Mouse (Mus musculus) spleen, adult 12 weeks (tissue): ENCODE measurements around the gene Lhfp.
A peak's percentile ranks its signal among the peaks of the same experiment; 100 is the strongest.

ENCODE experiments used
- DNase-seq: peaks from one replicate; pipeline ENCODE4 v3.0.0; 2022; ENCODE audit warnings: low spot score

The Lhfp gene

DNA sequence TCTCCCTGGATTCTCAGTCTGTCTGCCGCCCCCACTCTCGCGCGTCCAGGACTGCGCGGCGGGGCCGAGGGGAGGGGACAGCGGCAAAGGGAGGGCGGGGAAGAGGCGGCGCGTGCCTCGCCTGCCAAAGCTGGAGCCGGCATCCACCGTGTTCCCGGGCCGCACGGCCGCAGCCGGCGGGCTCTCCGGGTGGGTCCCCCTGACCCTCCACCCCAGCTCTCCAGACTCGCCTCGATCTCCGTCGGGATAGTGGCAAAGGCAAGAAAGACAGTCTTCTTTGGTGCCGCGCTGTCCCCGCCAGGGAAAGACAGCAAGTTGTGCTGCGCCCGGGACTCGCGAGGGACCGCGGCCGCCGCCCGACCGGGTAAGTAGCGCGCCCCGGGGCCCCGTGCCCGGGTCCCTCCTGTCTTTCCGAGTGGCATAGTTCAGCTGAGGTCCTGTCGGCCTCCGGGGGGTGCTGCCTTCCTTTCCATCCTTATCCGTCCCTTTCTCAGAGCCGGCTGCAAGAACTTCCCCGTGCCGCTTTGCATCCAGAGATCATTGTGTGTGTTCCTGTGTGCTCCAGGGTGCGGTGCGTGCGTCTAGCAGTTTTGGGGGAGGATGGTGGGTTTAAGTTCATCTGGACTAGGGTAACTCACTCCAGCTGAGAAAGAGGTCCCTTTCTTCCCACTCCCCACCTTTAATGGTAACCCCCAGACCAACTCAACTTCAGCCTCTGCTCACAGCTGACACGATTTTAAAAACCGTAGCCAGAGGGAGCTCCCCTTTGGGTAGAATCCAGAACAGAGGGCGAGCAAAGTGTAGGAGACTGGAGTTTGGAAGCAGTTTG lies at the start of gene Lhfp:
Gene Lhfp, plus strand, starts transcription at position 118 of the 829 bp plus-strand sequence.
- DNase-seq: no peak

DNA sequence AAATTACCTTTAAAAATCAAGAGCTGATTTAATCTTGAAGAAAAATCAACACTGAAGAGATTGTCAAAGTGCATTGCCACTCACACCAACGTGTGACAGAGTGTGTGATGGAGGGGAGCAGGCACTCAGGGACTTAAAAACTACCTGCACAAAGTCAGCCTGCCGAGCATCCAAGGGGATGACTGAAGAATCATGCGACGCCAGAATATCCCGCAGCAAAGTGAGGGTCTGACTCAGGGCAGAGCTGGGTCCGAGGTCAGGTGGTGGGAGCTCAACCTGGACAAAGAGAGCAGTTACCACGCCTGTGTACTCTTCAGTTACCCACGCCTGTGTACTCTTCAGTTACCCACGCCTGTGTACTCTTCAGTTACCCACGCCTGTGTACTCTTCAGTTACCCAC lies 48.0 kb upstream of the Lhfp start:
- DNase-seq: no peak

DNA sequence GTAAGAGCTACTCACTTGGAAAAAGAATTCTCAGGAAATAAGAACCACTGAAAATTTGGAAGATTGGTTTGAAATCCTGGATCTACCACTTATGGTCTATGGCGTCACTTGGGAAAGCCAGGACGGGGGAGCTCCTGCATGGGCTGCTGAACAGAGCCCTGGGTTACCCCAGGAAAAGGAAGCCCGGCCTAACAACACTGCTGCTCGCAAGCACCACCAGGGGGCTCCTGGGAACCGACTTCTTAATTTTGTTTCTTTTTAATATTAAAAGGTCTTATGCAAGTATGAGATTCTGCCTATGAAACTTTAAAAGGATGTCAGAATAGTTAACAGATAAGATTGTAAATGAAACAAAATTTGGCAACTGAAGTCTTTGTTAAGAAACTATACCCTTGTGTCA lies 46.7 kb upstream of the Lhfp start:
- no peak for DNase-seq

DNA sequence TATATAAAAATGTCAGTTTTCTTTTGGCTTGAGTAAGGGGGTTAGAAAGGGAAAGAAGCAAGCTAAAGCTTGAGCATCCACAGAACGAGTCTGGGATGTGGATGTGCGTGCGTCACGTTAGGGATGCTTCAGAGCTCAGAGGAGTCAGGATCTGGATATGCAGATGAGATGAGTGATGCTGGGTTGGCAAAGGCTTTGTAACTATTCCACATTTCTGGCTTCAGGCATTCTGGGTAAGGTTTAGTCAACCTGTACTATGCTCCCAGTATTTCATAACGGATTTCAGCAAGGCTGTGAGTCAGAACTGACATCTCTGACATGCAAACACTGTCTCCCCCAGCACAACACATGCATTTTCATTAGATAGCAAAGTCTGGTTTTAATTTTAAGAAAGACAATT lies 44.7 kb upstream of the Lhfp start:
- DNase-seq: no peak

DNA sequence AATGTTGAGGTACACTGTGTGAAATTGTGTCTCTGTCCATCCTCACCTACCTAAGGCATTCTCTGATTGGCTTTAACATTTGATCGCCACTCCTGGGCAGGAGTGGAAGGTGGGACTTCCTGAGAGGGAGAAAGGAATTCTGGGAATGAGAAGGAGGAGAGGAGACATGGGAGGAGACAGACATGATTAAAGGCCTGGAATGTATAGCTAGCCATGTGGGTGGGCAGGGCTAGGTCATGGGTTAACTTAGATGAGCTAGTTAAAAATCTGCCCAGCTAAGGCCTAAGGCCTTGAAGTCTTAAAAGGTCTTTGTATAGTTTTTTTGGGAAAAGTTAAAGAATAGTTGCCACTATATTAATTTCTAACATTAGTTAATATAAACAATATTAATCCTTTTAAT lies 43.9 kb upstream of the Lhfp start:
- DNase-seq: no peak

DNA sequence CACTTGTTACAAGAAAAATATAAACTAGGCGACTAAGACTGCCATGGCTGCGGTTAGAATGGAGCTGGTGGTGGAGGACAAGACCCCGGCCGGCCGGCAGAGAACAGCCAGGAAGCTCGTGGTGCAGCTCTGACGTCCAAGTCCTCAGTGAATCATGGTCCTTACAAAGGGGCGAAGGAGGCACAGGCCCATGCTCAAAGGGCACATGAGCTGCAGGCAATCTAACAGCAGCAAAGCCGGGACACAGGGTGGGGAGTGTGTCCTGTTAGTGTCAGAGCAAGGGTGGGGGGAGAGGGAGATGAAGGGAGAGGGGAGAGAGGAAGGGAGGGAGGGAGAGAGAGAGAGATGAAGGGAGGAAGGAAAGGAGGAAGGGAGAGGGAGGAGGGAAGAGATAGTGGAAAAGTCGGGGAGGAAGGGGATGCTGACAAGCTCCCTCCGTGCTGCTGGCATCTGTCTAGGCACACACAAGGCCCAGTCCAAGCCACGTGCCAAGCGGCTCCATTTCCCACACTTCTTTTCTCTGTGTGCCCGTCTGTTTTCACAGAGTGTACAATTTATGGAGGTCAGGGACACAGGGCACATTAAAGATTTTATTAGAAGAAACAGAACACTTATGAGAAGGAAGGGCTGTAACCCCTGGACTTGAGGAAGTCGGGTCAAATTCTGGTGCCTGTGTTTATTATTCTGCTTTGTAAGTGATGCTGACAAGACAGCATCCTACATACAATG lies 42.1 kb upstream of the Lhfp start:
- no peak for DNase-seq

DNA sequence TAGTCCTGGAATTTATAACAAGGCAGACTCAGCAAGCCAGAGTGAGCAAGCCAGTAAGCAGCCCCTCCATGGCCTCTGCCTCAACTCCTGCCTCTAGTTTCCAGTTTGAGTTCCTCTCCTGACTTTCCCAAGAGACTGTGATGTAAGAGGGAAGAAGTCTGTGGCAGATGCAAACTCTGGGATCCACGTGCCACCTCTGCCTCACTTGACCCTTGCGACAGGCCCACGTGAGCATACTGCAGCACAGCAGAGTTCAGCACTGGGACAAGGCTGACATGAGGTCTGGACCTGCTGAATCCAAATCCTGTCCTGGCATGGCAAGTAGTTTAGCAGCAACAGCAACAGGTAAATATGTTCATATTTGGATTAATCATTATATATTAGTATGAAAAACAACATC lies 41.3 kb upstream of the Lhfp start:
- no peak for DNase-seq

DNA sequence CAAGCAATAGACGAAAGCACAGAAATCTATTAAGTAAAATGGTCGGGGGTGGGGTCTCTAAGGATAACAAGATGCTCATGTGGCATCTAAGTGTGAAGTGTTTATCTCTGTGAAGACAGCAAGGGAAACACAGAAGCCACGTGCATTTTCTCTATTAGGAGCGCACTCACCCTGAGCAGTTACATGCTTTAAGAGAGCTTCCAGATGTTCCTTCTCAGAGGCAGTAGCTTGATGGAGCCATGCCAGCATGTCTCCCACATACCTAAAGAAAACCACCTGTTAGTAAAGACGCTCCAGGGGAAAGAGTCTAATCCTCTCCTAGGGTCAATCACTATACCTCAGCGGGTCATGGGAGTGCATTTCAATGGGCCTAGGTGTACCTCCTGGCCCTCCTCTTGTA lies 39.3 kb upstream of the Lhfp start:
- no peak for DNase-seq

DNA sequence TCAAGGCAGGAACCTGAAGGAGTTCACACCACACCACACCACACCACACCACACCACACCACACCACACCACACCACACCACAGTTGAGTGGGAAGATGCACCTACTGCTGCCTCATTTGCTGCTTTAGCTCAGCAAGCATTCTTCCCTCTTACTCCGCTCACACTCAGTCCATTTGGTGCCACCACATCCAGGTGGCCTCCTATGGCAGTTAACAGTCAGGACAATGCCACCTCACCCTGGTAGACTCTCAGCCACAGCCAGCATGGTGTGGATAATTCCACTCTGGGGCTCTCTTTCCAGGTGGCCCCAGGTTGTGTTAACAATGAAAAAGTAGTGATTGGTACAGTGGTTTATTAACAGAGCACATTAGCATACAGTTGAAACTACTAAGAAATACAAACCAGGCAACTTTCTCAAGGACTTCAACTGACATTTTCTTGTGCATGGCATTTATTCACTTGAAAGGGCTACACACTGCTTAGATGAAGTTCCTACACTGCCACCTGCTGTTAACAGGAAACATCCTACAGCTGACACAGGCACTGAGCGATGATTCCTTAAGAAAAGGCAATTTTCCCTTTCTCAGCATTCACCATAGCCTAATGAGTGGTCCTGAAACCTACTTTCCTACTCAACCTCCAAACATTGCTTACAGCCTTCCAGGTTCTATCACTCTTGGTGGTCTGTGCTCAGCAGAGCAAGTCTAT lies 36.8 kb upstream of the Lhfp start:
- no peak for DNase-seq

DNA sequence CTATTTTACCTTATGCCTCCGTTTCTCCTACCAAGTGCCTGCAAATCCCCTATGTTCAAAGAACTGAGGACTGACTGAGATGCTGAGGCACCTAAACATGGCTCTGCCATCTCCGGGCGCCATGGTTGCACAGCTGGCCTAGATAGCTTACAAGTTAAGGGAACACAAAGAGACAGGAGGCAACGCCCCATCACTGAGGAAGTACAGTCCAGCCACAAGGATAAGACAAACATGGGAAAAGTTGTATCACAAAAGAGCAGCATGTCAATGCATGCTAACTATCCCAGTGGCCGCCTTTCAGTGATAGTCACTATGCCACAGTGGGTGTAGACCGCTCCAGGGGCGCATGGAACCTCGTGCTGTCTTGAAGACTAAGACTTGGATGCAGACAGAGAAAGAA lies 33.9 kb upstream of the Lhfp start:
- no peak for DNase-seq

DNA sequence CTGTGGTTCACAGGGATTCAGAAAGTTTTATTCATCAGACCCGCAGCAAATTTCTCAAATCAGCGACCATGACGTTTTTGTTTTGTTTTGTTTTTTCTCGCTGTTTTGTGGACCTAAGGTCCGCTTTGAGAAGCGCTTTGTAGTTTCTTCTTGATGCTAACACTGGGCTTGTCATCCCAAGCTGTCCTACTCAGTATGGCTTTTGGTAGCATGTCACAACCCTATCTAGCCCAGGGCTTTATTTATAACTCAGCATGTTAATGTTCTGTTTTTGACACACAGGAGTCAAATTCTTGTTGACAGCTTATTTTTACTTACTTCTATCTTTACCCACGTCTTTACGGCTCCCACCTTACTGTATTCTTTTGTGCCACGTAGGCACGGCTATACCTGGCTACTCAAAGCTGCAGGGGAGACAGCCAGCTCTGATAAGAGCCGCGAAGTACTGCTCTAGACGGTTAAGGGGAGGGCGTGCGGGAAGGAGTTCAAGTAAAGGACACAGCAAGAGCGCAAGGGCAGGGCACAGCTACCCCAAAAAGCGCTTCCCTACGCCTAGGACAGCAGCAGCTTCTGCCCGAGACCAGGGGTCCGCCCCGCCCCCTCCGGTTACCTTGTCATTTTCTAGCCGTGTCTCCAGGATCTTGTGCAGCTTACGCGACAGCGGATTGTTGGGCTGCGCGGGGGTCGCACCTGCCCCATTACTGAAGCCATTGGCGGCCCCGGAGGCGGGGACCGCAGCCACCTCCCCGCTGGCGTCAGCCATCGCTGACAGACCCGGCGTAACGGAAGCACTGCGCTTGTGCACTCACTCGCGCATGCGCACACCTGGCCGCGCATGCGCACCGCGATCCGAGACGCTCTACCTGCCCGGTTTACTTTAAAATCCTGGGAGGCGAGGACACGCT lies 24.6 kb upstream of the Lhfp start, which contains the start of gene Cog6:
Gene Cog6, minus strand, starts transcription at position 802 of the 905 bp plus-strand sequence.
- peak; percentile 76 for DNase-seq

DNA sequence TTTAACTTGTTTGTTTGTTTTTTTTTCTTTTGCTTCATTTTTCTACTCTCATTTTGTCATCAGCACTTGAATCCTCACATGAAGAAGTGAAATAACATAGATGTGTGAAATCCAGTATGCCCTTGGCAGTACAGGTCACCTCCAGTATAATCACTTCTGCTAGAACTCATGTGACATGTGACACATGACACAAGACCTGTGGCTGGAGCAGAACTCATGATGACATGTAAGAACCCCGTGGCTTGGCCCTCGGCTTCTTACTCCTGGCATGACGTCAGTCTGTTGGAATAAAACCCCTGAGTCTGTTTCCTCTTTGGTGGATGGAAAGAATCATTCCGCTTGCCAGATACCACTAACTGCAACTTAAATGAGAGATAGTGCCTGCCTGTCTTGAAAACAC lies 14.0 kb upstream of the Lhfp start:
- DNase-seq: no peak

DNA sequence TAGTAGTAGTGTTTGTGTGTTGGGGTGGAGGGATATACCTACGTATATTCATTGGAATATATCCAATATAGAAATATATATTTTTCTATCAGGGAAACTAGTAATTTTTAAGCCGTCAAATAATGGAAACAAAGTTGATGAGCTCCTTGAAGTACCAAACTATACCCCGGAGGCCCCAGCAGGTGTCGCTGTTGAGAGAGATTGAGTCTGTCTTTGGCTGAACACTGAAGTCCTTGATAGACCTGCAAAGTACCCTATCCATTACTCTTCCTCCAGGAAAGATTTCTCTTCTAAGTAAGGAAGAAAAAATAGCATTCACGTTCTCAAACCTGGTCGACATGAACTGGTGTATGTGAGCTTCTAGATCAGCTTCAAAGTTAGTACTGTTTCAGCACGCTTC lies 12.3 kb upstream of the Lhfp start:
- peak; percentile 40 for DNase-seq

DNA sequence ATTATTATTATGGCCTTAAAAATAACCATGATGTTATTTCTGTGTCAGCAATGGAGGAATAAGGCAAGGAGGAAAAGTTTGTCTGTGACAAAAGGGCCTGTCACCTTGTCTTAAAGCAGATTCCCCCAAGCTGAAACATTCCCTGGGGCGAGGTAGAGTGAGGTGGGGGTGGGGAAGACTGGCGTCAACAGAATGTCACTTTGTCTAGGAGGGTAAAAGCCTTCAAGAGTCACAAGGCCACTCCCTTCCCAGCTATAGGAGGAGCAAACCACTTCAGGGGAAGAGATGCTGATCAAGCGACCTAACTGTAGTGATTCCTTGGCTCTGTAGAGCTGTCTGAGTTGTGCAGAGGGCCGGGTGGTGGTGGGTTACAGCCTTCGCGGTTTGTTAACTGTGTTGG lies 9.7 kb upstream of the Lhfp start:
- DNase-seq: no peak

DNA sequence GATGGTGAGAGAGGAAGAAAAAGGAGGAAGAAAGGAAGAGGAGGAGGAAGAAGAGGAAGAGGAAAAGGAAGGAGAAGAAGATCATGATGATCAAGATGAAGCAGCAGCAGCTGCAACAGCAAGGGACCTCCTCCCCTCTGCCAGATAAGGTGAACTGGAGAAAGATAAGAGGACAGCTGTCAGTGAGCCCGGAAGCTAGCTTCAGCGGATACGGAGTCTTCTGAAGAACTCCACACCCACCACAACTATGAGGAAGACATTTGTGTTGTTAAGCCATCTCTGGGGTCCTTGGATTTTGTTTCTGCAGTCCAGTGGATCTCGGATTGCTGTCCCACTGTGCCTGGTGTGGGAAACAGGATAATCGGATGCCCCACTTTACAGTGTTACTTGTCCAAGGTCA lies 8.9 kb upstream of the Lhfp start:
- no peak for DNase-seq

DNA sequence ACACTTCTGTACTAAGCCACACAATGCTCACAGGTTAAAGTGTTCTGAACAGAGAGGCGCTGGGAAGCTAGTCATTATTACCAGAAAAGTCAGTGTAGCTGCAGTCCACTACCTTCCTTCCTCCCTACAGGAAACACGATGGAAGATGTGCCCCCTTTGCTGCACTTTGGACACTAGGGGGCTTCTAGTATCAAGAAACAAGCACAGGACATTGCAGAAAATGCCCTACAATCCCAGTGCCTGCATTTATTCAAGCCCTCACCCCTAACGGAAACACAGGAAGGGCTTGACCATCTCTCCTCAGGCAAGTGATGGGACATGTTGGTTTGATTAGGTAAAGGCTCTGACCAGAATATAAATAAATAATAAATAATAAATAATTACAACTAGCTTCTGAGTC lies 7.9 kb upstream of the Lhfp start:
- DNase-seq: no peak

DNA sequence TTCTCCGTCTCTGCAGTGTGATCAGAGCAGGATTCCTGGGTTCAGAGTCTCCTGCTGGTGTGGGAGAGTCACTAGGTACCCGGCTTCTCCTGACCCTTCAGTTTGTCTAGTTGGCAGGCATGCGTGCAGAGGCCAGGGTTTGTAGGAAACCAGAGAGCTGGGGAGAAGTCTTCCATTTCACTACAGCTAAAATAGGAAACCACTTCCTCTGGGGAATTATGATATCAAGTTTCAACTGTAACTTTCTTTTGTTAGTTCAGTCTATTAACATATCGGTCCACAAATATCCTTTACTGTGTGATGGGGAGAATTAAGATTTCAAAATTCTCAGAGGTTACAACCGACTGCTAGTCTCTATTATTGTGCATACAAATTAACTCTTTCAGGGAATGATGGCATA lies 5.3 kb upstream of the Lhfp start:
- no peak for DNase-seq

DNA sequence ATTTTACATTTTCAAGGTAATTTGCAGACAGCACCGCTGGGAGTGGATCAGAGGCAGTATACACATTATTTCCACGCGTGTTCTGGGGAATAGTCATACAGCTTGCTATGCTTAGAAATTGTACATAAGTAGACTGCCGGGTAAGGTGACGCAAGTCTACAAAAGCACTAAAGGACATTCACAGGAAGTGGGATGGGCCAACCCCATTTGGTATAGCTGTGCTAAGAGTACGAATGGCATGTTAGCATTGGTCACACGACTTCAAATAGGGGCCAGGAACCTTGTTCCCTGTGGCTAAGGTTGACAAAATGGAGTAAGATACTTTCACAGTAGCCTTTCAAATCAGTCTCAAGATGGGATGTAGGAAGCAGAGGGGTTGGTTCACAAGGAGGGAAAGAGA lies 4.4 kb upstream of the Lhfp start:
- DNase-seq: no peak

DNA sequence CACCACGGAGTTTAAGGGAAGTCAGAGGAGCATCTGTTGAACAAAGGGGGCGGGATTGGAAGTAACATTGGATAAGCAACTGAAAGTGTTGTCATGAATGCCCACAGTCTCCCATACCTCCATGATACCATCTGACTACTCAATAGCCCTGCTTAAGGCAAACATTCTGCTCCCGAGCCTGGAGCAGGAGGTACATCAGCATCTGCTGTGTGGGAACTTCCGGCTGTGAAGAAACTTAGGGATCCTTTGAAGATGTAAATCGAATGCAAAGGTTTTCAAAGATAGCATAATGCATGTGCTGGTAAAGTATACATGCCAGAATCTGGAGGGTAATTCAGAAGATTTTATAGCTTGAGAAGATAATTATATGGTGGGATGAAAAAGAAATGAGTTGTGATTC lies 2.4 kb upstream of the Lhfp start:
- no peak for DNase-seq

DNA sequence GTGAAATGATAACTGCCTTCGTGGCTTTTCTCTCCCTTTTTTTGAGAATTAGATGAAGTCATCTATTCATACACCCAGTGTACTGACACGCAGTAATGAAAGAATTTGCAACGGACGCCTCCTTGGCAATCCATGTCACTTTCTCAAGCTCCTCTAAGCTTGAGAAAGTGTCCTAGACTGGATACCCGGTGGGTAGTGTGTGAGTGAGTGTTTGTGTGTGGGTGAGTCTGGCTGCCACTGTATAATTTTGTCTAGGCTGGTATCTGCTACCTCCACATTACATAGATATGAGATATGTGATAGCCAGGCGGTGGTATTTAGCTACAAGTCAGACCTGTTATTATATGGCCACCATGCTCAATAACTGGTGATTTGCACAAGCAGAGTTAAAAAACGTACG lies 1.6 kb upstream of the Lhfp start:
- DNase-seq: no peak

DNA sequence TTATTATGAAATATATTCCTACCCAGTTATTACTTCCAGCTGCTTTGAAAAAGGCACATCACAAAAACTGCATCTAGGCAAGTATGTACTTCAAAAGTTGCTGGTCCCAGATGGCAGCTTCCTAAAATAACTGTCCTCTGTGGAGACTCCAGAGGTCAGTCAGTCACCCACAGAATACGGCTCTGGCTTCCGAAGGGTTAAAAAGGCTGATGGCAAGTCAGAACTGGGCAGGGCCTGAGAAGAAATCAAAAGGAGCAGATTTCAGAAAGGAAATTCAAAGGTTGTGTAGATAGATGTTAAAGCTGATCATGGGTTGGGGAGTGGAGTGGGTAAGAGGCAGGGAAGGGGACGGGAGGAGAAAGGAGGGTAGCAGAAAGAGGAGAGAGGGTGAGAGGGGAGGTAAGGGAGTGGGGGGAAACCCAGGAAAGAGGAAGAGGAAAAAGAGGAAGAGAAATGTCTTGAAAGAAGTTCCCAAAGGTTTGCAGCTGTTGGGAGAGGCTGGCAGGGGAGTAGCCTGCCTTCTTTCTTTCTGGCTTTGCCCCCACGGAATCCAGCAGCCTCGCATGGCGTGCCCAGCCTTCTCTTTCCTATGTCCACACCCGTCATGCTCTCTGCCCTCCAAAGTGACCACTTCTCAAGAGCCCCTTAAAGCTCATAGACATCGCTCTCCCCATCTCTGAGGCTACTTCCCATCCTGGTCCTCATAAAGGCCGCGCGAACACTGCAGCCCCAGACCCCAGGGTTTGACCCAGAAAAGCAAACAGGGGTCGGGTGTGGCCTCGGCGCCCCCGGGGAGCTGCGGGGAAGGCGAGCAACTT lies 526 bp upstream of the Lhfp start:
- DNase-seq: no peak
